Mouse (Mus musculus): ENCODE data around the gene Melk.

DNA sequence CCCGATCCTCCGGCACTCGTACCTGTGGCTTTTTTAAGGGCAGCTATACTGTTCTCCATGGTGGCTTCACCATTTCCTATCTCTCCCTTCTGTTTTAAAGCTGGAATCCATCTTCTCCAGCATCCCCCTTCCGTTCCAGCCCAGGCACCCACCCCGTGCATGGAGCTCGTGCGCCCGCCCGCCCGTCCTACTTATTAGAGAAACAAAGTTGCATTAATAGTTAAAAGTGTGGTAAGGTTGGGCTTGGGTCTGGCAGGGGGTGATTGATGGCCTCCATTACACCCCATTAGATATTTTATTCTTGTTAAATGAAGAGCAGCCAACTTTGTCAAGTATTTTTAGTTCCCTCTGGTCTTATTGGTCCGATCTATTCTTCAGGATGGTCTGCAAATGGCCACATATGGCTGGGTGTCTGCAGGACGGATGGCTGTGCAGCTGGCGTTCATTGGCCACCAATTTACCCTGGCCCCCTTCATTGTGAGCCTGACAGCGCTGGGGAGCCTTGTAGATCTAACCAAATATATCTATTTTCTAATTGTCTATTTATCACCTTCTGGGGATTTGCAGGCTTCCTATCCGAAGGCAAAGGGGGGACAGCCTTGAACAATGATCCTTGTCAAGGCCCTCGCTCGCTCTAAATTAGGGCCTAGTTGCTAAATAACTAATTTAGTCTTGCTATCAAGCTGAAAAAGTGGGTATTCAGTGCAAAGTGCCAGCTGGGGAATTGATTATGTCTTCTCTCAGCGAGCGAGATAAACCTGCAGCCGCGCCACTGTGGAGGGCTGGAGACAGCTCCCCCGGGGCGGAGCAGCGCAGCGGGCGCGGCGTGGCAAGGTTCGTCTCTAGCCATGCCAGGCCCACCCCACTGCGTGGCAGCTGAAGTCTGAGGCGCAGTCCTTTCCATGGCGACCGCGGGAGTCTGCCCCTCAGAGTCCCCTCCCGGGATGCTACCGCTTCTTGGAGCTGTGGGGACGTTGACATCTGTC, 91.8 kb downstream of the Melk start:
- TF ChIP-seq CTCF (IDR thresholded peaks at IDR 0.05; ENCODE audit: low read depth) (no peak), EP300 (optimal IDR thresholded peaks at IDR 0.05) (no peak)
